Mouse (Mus musculus): Measurements from ENCODE around the gene Tmem91. TPM values are rescaled to one million over a fixed set of nuclear protein-coding genes. Genes with fewer than 3 reads are reported as not detected.
A peak's percentile ranks its signal among the peaks of the same experiment; 100 is the strongest.

The Tmem91 gene
- polyA plus RNA-seq, 1 experiment from 2014 or later, result 5.9 TPM

GRCm38 (mm10) chr7:25620101-25620500 lies 54.9 kb downstream of the Tmem91 start:
- 91% methylated on average over 5 of the region's 5 CpGs for WGBS

DNA sequence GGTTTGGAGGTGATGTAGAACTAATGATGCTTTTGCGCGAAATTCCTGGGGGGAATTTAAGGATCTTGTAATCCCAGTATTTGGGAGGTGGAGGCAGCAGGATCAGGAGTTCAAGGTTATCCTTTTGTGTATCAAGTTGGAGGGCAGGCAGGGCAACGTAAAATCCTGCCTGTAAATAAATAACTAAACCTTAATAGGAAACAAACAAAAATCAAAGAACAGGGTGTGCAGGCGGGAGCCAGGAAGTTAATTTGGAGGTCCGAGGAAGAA lies 55.3 kb downstream of the Tmem91 start:
- Histone ChIP-seq H3K4me1 (ENCODE audit: control insufficient read depth, insufficient read depth, low read length) (0 out of 2 replicates have a peak, but pooled peaks cover 4% of the 10 kb centered on the region), H3K9ac (replicated peaks; ENCODE audit: low read depth, low read length) (0 out of 2 replicates have a peak overlapping the region, but pooled peaks have one; percentile 23), H3K27me3 (ENCODE audit: control insufficient read depth, insufficient read depth, low read length) (no peaks in the 10 kb centered on the region), H3K9me3 (ENCODE audit: control insufficient read depth, low read depth, low read length) (no peaks in the 10 kb centered on the region), H3K4me3 (ENCODE audit: low read depth, low read length) (peak overlapping the region; percentile 45), H3K4me2 (replicated peaks; ENCODE audit: low read depth, low read length) (peak overlapping the region; percentile 59), H3K27ac (ENCODE audit: low read length) (no peak overlapping the region), H3K36me3 (ENCODE audit: control insufficient read depth, insufficient read depth, low read length) (peaks cover 8% of the 10 kb centered on the region; the same call in 1 of the 2 replicates)
- no peak for ATAC-seq (ENCODE audit: insufficient number of reproducible peaks, insufficient read depth, low FRiP score, low read depth)
- WGBS, result 19% methylated on average over 5 of the region's 5 CpGs

More at GRCm38 (mm10) chr7:25620101-25620500, 54.9 kb downstream of the Tmem91 start:
- H3K36me3 ChIP-seq (ENCODE audit: control insufficient read depth, insufficient read depth, low read length), result peaks cover 8% of the 10 kb centered on the region; the same call in 1 of the 2 replicates
- no peak overlapping the region for H3K9ac ChIP-seq (replicated peaks; ENCODE audit: low read depth, low read length)
- peak overlapping the region; percentile 45 for H3K4me3 ChIP-seq (ENCODE audit: low read depth, low read length)
- no peaks in the 10 kb centered on the region for H3K27me3 ChIP-seq (ENCODE audit: control insufficient read depth, insufficient read depth, low read length)
- 0 out of 2 replicates have a peak, but pooled peaks cover 4% of the 10 kb centered on the region for H3K4me1 ChIP-seq (ENCODE audit: control insufficient read depth, insufficient read depth, low read length)
- no peak for ATAC-seq (ENCODE audit: insufficient number of reproducible peaks, insufficient read depth, low FRiP score, low read depth)
- H3K27ac ChIP-seq (ENCODE audit: low read length), result no peak overlapping the region
- peak overlapping the region; percentile 59 for H3K4me2 ChIP-seq (replicated peaks; ENCODE audit: low read depth, low read length)
- no peaks in the 10 kb centered on the region for H3K9me3 ChIP-seq (ENCODE audit: control insufficient read depth, low read depth, low read length)

Other genes starting within 250 kb of the Tmem91 start
- gene Ceacam1, start 197.6 kb downstream of the Tmem91 start, polyA plus RNA-seq (2014; fragmentation: Nextera tagmentation; extraction: Ambion mirVana), result 14.8 and 21.2 TPM in 2 replicates
- not detected in 2 replicates for gene Ceacam2, start 135.3 kb downstream of the Tmem91 start, polyA plus RNA-seq (2014; fragmentation: Nextera tagmentation; extraction: Ambion mirVana)
- not detected in 2 replicates for gene Erich4, start 59.3 kb downstream of the Tmem91 start, polyA plus RNA-seq (2014; fragmentation: Nextera tagmentation; extraction: Ambion mirVana)
- 39.0 and 44.9 TPM in 2 replicates for gene Dmac2, start 55.8 kb downstream of the Tmem91 start, polyA plus RNA-seq (2014; fragmentation: Nextera tagmentation; extraction: Ambion mirVana)
- gene B3gnt8, start 48.5 kb downstream of the Tmem91 start, polyA plus RNA-seq (2014; fragmentation: Nextera tagmentation; extraction: Ambion mirVana), result 6.2 and 6.5 TPM in 2 replicates
- gene Bckdha, start 16.2 kb downstream of the Tmem91 start, polyA plus RNA-seq (2014; fragmentation: Nextera tagmentation; extraction: Ambion mirVana), result 48.6 and 52.2 TPM in 2 replicates
- 72.9 and 83.0 TPM in 2 replicates for gene Exosc5, start 16.0 kb downstream of the Tmem91 start, polyA plus RNA-seq (2014; fragmentation: Nextera tagmentation; extraction: Ambion mirVana)
- gene B9d2, start 5.6 kb upstream of the Tmem91 start, polyA plus RNA-seq (2014; fragmentation: Nextera tagmentation; extraction: Ambion mirVana), result 29.7 and 31.5 TPM in 2 replicates
- gene Tgfb1, start 11.8 kb upstream of the Tmem91 start, polyA plus RNA-seq (2014; fragmentation: Nextera tagmentation; extraction: Ambion mirVana), result 3.6 and 3.7 TPM in 2 replicates
- 29.4 and 30.8 TPM in 2 replicates for gene Ccdc97, start 43.9 kb upstream of the Tmem91 start, polyA plus RNA-seq (2014; fragmentation: Nextera tagmentation; extraction: Ambion mirVana)
- 77.2 and 77.8 TPM in 2 replicates for gene Hnrnpul1, start 79.6 kb upstream of the Tmem91 start, polyA plus RNA-seq (2014; fragmentation: Nextera tagmentation; extraction: Ambion mirVana)
- gene Axl, start 113.5 kb upstream of the Tmem91 start, polyA plus RNA-seq (2014; fragmentation: Nextera tagmentation; extraction: Ambion mirVana), result 66.4 and 75.3 TPM in 2 replicates
- 32.0 and 34.1 TPM in 2 replicates for gene Cyp2s1, start 141.7 kb upstream of the Tmem91 start, polyA plus RNA-seq (2014; fragmentation: Nextera tagmentation; extraction: Ambion mirVana)
- not detected in 2 replicates for gene Cyp2b10, start 222.5 kb upstream of the Tmem91 start, polyA plus RNA-seq (2014; fragmentation: Nextera tagmentation; extraction: Ambion mirVana)

Measured in stomach, embryonic 14.5 days (tissue).